Mouse (Mus musculus) MEL (cell line): Measurements from ENCODE around the gene Zfp827. TPM values are rescaled to one million over a fixed set of nuclear protein-coding genes. Genes with fewer than 3 reads are reported as not detected.

Source experiments
- DNase-seq: peaks from one replicate; pipeline ENCODE4 v3.0.0; 2011; ENCODE audit warnings: low read depth, low spot score
- H3K27ac ChIP-seq: 2 replicates; pipeline ENCODE4 v1.5.1; 2012; ENCODE audit warnings: low read depth, mild to moderate bottlenecking, control low read depth, low read length, moderate library complexity; ENCODE audit not compliant: control insufficient read depth
- H3K27me3 ChIP-seq, 2 experiments: fragments of 150-350 bp in 1 of 2; sonication (generic) in 1 of 2; 2 replicates each; pipeline ENCODE4 v1.6.1; 2012; ENCODE audit warnings: low read length in 2 of 2, mild to moderate bottlenecking in 2 of 2, improper control_type of control experiment in 1 of 2, moderate library complexity in 1 of 2; ENCODE audit not compliant: insufficient read depth in 2 of 2, control insufficient read depth in 1 of 2
- H3K36me3 ChIP-seq, 2 experiments: 2 replicates each; pipeline ENCODE4 v1.6.1; 2012 to 2014; ENCODE audit warnings: low read length in 2 of 2, improper control_type of control experiment in 1 of 2, inconsistent platforms in 1 of 2, mild to moderate bottlenecking in 1 of 2; ENCODE audit not compliant: insufficient read depth in 2 of 2, control insufficient read depth in 1 of 2
- H3K4me1 ChIP-seq, 2 experiments: fragments of 150-350 bp in 1 of 2; sonication (generic) in 1 of 2; 2 replicates each; pipeline ENCODE4 v1.6.1; 2012; ENCODE audit warnings: low read length in 2 of 2, improper control_type of control experiment in 1 of 2, mild to moderate bottlenecking in 1 of 2; ENCODE audit not compliant: insufficient read depth in 2 of 2, control insufficient read depth in 1 of 2
- H3K4me3 ChIP-seq, 2 experiments: fragments of 150-350 bp in 1 of 2; sonication (generic) in 1 of 2; 2 replicates each; pipeline ENCODE4 v1.5.1; 2012; ENCODE audit warnings: low read depth in 2 of 2, low read length in 2 of 2, mild to moderate bottlenecking in 2 of 2, moderate library complexity in 2 of 2, control low read depth in 1 of 2, improper control_type of control experiment in 1 of 2; ENCODE audit not compliant: control insufficient read depth in 1 of 2, insufficient read depth in 1 of 2
- H3K79me2 ChIP-seq: 2 replicates; pipeline ENCODE4 v1.6.1; 2012; ENCODE audit warnings: mild to moderate bottlenecking, low read length, moderate library complexity; ENCODE audit not compliant: control insufficient read depth, poor library complexity, insufficient read depth
- H3K9ac ChIP-seq: 2 replicates; pipeline ENCODE4 v1.6.1; 2012; ENCODE audit warnings: low read depth, mild to moderate bottlenecking, control low read depth, low read length, moderate library complexity; ENCODE audit not compliant: control insufficient read depth, poor library complexity, severe bottlenecking
- H3K9me3 ChIP-seq: fragments of 150-350 bp; sonication (generic); replicated peaks from 2 replicates; pipeline ENCODE4 v1.6.1; 2012; ENCODE audit warnings: mild to moderate bottlenecking, low read length, improper control_type of control experiment, moderate library complexity; ENCODE audit not compliant: insufficient read depth
- BHLHE40 ChIP-seq: IDR thresholded peaks from 2 replicates; pipeline ENCODE4 v1.6.1; 2012; ENCODE audit warnings: low read depth, mild to moderate bottlenecking, inconsistent platforms, low read length, improper control_type of control experiment, borderline replicate concordance
- CHD1 ChIP-seq: IDR thresholded peaks from 2 replicates; pipeline ENCODE4 v1.6.1; 2012; ENCODE audit warnings: low read depth, mild to moderate bottlenecking, inconsistent platforms, low read length, improper control_type of control experiment
- CHD2 ChIP-seq: IDR thresholded peaks from 2 replicates; pipeline ENCODE4 v1.6.1; 2011; ENCODE audit warnings: low read length, improper control_type of control experiment
- ELF1 ChIP-seq: IDR thresholded peaks from 2 replicates; pipeline ENCODE4 v1.6.1; 2014; ENCODE audit warnings: low read depth, mild to moderate bottlenecking, inconsistent platforms, low read length, improper control_type of control experiment, moderate library complexity
- EP300 ChIP-seq, 2 experiments: IDR thresholded peaks; 2 replicates each; pipeline ENCODE4 v1.6.1; 2011; ENCODE audit warnings: improper control_type of control experiment in 2 of 2, low read length in 2 of 2, low read depth in 1 of 2, mild to moderate bottlenecking in 1 of 2
- ETS1 ChIP-seq: IDR thresholded peaks from 2 replicates; pipeline ENCODE4 v1.6.1; 2012; ENCODE audit warnings: low read depth, mild to moderate bottlenecking, inconsistent platforms, low read length, improper control_type of control experiment, moderate library complexity
- GABPA ChIP-seq: IDR thresholded peaks from 2 replicates; pipeline ENCODE4 v1.6.1; 2012; ENCODE audit warnings: low read depth, mild to moderate bottlenecking, inconsistent platforms, low read length, improper control_type of control experiment, moderate library complexity
- HCFC1 ChIP-seq: IDR thresholded peaks from 2 replicates; pipeline ENCODE4 v1.6.1; 2012; ENCODE audit warnings: low read depth, mild to moderate bottlenecking, inconsistent platforms, low read length, improper control_type of control experiment, moderate library complexity
- JUND ChIP-seq: IDR thresholded peaks from 2 replicates; pipeline ENCODE4 v1.6.1; 2011; ENCODE audit warnings: low read depth, mild to moderate bottlenecking, improper control_type of control experiment, low read length
- MAX ChIP-seq: IDR thresholded peaks from 2 replicates; pipeline ENCODE4 v1.6.1; 2011; ENCODE audit warnings: low read length, improper control_type of control experiment
- MXI1 ChIP-seq: IDR thresholded peaks from 2 replicates; pipeline ENCODE4 v1.6.1; 2011; ENCODE audit warnings: mild to moderate bottlenecking, low read depth, low read length, improper control_type of control experiment
- MYB ChIP-seq: IDR thresholded peaks from 2 replicates; pipeline ENCODE4 v1.6.1; 2011; ENCODE audit warnings: mild to moderate bottlenecking, low read depth, low read length, improper control_type of control experiment
- NRF1 ChIP-seq: IDR thresholded peaks from 2 replicates; pipeline ENCODE4 v1.6.1; 2014; ENCODE audit warnings: low read depth, mild to moderate bottlenecking, inconsistent platforms, low read length, improper control_type of control experiment, moderate library complexity; ENCODE audit not compliant: poor library complexity, insufficient read depth, severe bottlenecking
- POLR2A ChIP-seq, 2 experiments: IDR thresholded peaks; 2 replicates each; pipeline ENCODE4 v1.6.1; 2011 to 2012; ENCODE audit warnings: low read length in 2 of 2, mild to moderate bottlenecking in 2 of 2, control low read depth in 1 of 2, improper control_type of control experiment in 1 of 2, low read depth in 1 of 2, moderate library complexity in 1 of 2; ENCODE audit not compliant: control insufficient read depth in 1 of 2, insufficient read depth in 1 of 2, poor library complexity in 1 of 2
- POLR2AphosphoS2 ChIP-seq: IDR thresholded peaks from 2 replicates; pipeline ENCODE4 v1.6.1; 2011; ENCODE audit warnings: low read length, improper control_type of control experiment
- POLR2AphosphoS5 ChIP-seq: IDR thresholded peaks from 2 replicates; pipeline ENCODE4 v1.6.1; 2012; ENCODE audit warnings: low read depth, borderline replicate concordance, mild to moderate bottlenecking, inconsistent platforms, low read length, moderate library complexity, mixed read lengths
- RAD21 ChIP-seq: IDR thresholded peaks from 2 replicates; pipeline ENCODE4 v1.6.1; 2011; ENCODE audit warnings: mild to moderate bottlenecking, low read depth, low read length, improper control_type of control experiment
- SIN3A ChIP-seq: IDR thresholded peaks from 2 replicates; pipeline ENCODE4 v1.6.1; 2012; ENCODE audit warnings: low read length, improper control_type of control experiment, inconsistent platforms
- SMC3 ChIP-seq: IDR thresholded peaks from 2 replicates; pipeline ENCODE4 v1.6.1; 2011; ENCODE audit warnings: low read depth, low read length, improper control_type of control experiment
- ZC3H11A ChIP-seq: IDR thresholded peaks from 2 replicates; pipeline ENCODE4 v1.6.1; 2012; ENCODE audit warnings: low read depth, mild to moderate bottlenecking, inconsistent platforms, low read length, improper control_type of control experiment
- ZMIZ1 ChIP-seq: IDR thresholded peaks from 2 replicates; pipeline ENCODE4 v1.6.1; 2012; ENCODE audit warnings: low read depth, mild to moderate bottlenecking, inconsistent platforms, low read length, improper control_type of control experiment, moderate library complexity
- ZNF384 ChIP-seq: IDR thresholded peaks from 2 replicates; pipeline ENCODE4 v1.6.1; 2012; ENCODE audit warnings: low read depth, mild to moderate bottlenecking, inconsistent platforms, low read length, improper control_type of control experiment
- polyA plus RNA-seq, 2 experiments: library from polyadenylated mRNA; stranded (reverse) in 1 of 2; unstranded in 1 of 2; fragments of >175 nt in 1 of 2; fragments of >200 nt in 1 of 2; gene quantifications; 2 replicates each; pipeline versions ENCODE4 v1.2.1 to v1.2.4; 2012; ENCODE audit warnings: low replicate concordance in 2 of 2, low read depth in 1 of 2; ENCODE audit not compliant: insufficient read length in 2 of 2, insufficient read depth in 1 of 2, missing spikeins in 1 of 2
- total RNA-seq: library from RNA; depleted of rRNA; stranded (reverse); fragments of 300-350 nt; gene quantifications from 2 replicates; pipeline ENCODE4 v1.2.3, GENCODE M21; 2012

Gene Zfp827
- total and polyA plus RNA-seq, 3 experiments = not detected

- Histone ChIP-seq H3K36me3 (no peaks in the 10 kb centered on the region), H3K9ac (no peak overlapping the region), H3K27me3 (no peaks in the 10 kb centered on the region), H3K9me3 (no peaks in the 10 kb centered on the region), H3K79me2 (no peaks in the 10 kb centered on the region), H3K27ac (no peak overlapping the region), H3K4me3 (no peak overlapping the region), H3K4me1 (no peaks in the 10 kb centered on the region)
- no peak for DNase-seq
- no peak for TF ChIP-seq ETS1
- no peak for TF ChIP-seq HCFC1
- TF ChIP-seq NRF1 = no peak
- no peak for TF ChIP-seq CHD1
- no peak for TF ChIP-seq RAD21
- TF ChIP-seq MYB = no peak
- TF ChIP-seq JUND = no peak
- TF ChIP-seq ZMIZ1 = no peak
- no peak for TF ChIP-seq POLR2AphosphoS2
- TF ChIP-seq EP300 (IDR thresholded peaks at IDR 0.05; ENCODE audit: low read depth in 1 of 2, low read length in 2 of 2) = no peak
- no peak for TF ChIP-seq ZNF384
- no peak for TF ChIP-seq MXI1
- TF ChIP-seq CHD2 = no peak
- no peak for TF ChIP-seq SMC3
- no peak for TF ChIP-seq POLR2AphosphoS5
- no peak for TF ChIP-seq POLR2A (IDR thresholded peaks at IDR 0.05; ENCODE audit: control insufficient read depth in 1 of 2, insufficient read depth in 1 of 2, low read depth in 1 of 2, low read length in 2 of 2, poor library complexity in 1 of 2)
- no peak for TF ChIP-seq MAX
These were observed 129.1 kb downstream of the Zfp827 start for GRCm38 (mm10) chr8:79157366-79157765.

- TF ChIP-seq POLR2AphosphoS2 = no peak
- TF ChIP-seq ELF1 = no peak
- no peak for TF ChIP-seq ETS1
- no peak for TF ChIP-seq ZC3H11A
- TF ChIP-seq GABPA = no peak
- TF ChIP-seq BHLHE40 = no peak
- TF ChIP-seq SIN3A = no peak
- Histone ChIP-seq H3K4me3 (no peak overlapping the region), H3K4me1 (no peaks in the 10 kb centered on the region), H3K27me3 (no peaks in the 10 kb centered on the region), H3K36me3 (no peaks in the 10 kb centered on the region), H3K9ac (no peak overlapping the region), H3K9me3 (no peaks in the 10 kb centered on the region), H3K27ac (no peak overlapping the region), H3K79me2 (no peaks in the 10 kb centered on the region)
- no peak for DNase-seq
These were observed 130.1 kb downstream of the Zfp827 start for GRCm38 (mm10) chr8:79158357-79158756.
